Mouse (Mus musculus): ENCODE measurements around the gene Prkar2b. TPM values are rescaled to one million over a fixed set of nuclear protein-coding genes. Genes with fewer than 3 reads are reported as not detected.
A peak's percentile ranks its signal among the peaks of the same experiment; 100 is the strongest.

The Prkar2b gene
- polyA plus RNA-seq, 1 experiment: 945 TPM

DNA sequence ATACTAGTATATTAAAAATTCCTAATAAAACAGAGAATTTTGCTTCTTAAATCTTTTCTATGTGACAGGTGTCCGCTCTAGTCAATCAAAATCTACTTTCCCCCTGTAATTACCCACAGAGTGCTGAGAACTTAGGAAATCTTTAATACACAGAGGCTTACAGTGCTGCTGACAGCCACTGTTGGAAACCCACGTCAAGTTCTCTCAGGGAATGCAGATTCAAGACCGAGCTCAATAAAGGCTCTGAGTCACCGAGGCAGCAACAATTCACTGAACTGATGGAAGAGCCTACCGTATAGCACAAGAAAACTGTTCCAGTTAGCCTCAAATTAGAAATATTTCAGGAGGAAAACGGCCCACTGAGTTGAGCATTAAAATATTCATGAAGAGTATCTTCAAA lies 77.3 kb downstream of the Prkar2b start:
- Histone ChIP-seq H3K27ac (replicated peaks; ENCODE audit: low read depth, low read length) (no peak overlapping the region), H3K4me1 (ENCODE audit: control insufficient read depth, insufficient read depth, insufficient read length, low read length) (no peaks in the 10 kb centered on the region; the same call in 1 of the 2 replicates), H3K4me3 (ENCODE audit: insufficient read depth, low read depth, low read length) (no peak overlapping the region)

DNA sequence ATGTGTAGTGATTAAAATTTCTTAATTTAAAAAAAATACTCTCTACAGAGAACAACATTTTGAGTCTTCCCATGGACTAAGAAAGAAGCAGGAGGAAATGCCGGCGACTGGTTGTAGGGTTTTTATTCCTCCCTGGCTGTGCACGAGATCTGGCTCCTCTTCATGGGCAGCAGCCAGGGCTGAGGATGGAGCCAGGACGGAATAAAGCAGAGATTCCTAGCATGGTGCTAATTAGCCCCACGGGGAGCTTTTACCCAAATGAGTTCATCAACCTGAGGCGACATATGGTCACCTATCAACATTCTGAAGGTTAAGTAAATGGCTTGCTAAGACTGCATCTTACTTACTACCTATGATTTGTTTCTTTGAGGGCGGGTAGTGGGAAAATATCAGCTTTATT lies 77.9 kb downstream of the Prkar2b start:
- no peak overlapping the region for H3K27ac ChIP-seq (replicated peaks; ENCODE audit: low read depth, low read length)
- H3K4me3 ChIP-seq (ENCODE audit: insufficient read depth, low read depth, low read length): no peak overlapping the region
- H3K4me1 ChIP-seq (ENCODE audit: control insufficient read depth, insufficient read depth, insufficient read length, low read length): no peaks in the 10 kb centered on the region; the same call in 1 of the 2 replicates

DNA sequence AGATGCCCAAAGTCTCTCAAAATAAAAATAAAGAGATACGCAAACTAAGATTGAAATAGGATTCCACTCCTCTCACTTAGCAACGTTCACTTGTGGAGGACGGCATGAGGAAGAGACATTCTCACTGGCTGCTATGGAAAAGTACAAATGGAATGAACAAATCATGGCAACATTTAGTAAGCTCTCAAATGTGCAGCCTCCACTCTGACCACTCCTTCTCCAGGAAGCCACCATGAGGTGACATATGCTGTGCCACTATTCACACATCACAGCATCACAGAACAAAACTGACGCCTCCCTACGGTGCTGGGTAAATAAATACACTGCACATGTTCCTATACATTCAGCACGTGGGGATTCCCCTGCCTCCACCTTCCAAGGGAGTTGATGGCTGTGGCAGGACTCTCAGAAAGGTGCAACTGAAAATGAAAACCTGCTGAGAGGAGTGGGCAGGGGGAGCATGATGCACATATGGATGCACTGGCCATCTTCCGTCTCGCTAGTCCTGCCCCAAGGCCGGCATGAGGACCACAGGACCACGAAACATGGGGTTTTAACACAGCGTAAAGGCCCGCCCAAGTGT lies 83.4 kb downstream of the Prkar2b start:
- H3K4me1 ChIP-seq (ENCODE audit: control insufficient read depth, insufficient read depth, insufficient read length, low read length): no peaks in the 10 kb centered on the region
- no peak overlapping the region for H3K27ac ChIP-seq (replicated peaks; ENCODE audit: low read depth, low read length)
- H3K4me3 ChIP-seq (ENCODE audit: insufficient read depth, low read depth, low read length): no peak overlapping the region

DNA sequence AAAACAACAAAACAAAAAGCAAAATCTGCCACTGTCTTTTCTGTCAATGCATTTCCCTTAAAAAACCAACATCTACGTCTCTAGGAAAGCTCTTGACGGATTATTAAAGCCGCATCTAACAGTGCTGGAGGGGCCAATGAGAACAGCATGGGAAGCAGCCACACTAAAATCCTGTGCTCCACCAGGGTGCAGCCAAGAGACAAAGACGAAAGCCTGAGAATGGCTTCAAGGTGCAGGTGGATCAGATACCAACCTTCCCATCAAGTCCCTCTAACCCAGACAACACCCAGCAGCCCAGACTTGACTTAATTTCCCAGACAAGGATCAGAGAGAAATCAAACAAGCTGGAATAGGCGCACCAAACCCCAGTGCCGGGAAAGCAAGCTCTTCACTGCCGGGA lies 84.6 kb downstream of the Prkar2b start:
- H3K4me3 ChIP-seq (ENCODE audit: insufficient read depth, low read depth, low read length): no peak overlapping the region
- H3K4me1 ChIP-seq (ENCODE audit: control insufficient read depth, insufficient read depth, insufficient read length, low read length): no peaks in the 10 kb centered on the region
- no peak overlapping the region for H3K27ac ChIP-seq (replicated peaks; ENCODE audit: low read depth, low read length)

DNA sequence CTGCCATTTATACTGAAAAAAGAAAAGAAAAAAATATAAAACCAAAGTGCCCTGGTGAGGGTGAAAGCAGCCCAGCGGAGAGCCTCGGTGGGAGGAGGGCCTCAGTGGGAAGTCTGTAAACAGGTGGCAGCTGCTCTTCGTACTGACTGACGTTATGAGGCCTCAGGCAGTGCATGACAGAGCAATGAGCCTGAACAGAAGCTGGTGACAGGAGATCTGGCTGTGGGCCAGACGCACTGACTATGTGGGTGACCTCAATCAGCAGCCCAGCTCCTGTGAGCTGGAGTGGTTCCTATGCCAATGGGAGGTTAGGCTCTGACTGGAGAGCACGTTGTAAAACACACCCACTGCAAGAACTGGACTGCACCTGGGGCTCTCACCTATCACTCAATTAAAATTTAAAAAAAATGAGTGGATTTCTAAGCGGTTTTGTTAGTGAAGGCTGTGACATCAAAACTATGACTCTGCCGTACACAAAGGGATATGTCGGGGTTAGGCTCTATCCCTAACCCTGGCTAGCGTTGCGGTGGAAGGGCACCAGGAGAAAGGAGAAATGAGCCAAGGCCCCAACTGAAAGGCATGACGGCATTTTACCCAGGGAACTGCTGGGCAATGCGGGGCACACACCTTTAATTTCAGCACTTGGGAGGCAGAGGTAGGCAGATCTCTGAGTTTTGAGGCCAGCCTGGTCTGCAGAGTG lies 87.5 kb downstream of the Prkar2b start:
- no peaks in the 10 kb centered on the region for H3K4me1 ChIP-seq (ENCODE audit: control insufficient read depth, insufficient read depth, insufficient read length, low read length)
- no peak overlapping the region for H3K4me3 ChIP-seq (ENCODE audit: insufficient read depth, low read depth, low read length)
- peak overlapping the region; percentile 8; the same call in 1 of the 2 replicates for H3K27ac ChIP-seq (replicated peaks; ENCODE audit: low read depth, low read length)

DNA sequence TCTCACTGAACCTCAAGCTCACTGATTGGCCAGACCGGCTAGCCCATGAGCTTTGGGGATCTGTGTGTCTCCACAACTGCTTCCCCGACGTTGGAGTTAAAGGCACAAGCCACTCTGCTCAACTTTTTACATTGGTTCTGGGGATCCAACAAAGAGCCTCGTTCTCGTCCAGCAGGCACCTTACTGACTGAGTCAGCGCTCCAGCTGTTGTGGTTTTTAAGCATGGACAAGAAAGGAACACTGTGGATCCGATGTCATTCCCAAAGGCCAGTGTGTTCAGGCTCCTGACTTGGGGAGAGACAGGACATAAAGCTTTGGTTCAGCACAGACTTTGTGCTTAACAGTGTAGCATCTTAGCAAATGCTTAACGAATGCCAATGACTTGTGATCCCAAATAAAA lies 89.5 kb downstream of the Prkar2b start:
- no peak overlapping the region for H3K4me3 ChIP-seq (ENCODE audit: insufficient read depth, low read depth, low read length)
- no peak overlapping the region for H3K27ac ChIP-seq (replicated peaks; ENCODE audit: low read depth, low read length)
- no peaks in the 10 kb centered on the region for H3K4me1 ChIP-seq (ENCODE audit: control insufficient read depth, insufficient read depth, insufficient read length, low read length)

DNA sequence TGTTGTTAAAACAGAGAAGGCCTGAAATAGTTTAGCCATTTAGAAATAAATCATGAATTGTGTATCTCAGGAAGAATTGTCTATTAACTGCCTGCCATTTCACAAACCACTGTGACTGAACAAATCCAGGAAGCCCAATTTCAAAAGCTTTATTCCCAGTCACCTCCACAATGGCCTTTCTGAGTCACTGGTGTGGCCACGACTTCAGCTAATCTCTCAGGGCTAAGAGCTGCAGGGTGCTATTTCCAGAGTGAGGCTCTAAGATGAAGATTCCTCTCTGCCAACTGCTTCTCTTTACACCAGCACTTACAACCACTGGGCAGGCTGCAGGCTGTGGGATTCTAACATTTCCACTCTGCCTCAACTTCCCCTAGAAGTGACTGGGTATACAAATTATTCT lies 92.0 kb downstream of the Prkar2b start:
- H3K27ac ChIP-seq (replicated peaks; ENCODE audit: low read depth, low read length): no peak overlapping the region
- no peak overlapping the region for H3K4me3 ChIP-seq (ENCODE audit: insufficient read depth, low read depth, low read length)
- H3K4me1 ChIP-seq (ENCODE audit: control insufficient read depth, insufficient read depth, insufficient read length, low read length): no peaks in the 10 kb centered on the region

DNA sequence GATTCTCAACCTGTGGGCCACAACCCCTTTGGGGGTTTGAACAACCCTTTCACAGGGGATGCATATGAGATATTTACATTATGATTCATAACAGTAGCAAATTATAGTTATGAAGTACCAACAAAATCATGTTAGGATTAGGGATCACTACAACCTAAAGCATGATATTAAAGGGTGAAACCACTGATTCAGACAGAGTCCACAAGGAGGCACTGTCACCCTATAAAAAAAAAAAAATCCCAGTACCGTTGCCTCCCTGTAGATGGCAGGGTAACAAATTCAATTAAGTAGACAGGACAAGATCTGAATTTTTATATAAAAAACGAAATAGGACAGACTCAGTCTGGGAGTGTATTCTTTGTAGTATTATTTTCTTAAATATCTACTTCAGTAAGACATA lies 93.6 kb downstream of the Prkar2b start:
- Histone ChIP-seq H3K4me3 (ENCODE audit: insufficient read depth, low read depth, low read length) (no peak overlapping the region), H3K27ac (replicated peaks; ENCODE audit: low read depth, low read length) (no peak overlapping the region), H3K4me1 (ENCODE audit: control insufficient read depth, insufficient read depth, insufficient read length, low read length) (no peaks in the 10 kb centered on the region)

DNA sequence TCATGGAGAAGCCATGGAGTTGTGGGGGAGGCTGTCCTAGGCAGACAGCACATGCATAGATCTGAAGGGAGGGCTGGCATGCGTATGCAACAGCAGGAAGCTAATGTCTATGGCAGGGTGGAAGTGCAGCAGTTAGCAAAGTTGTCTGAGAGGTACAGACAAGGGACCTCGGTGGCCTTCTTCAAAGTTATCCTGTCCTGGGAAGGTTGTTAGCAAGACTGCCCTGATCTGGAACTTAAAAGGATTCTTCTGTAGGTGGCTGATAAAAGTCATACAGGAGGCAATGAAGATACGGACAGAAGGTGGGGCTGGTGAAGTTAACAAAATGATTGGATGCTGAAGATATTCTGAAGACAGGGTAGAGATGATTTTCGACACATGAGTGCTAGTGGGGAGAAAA lies 94.7 kb downstream of the Prkar2b start:
- no peak overlapping the region for H3K27ac ChIP-seq (replicated peaks; ENCODE audit: low read depth, low read length)
- H3K4me1 ChIP-seq (ENCODE audit: control insufficient read depth, insufficient read depth, insufficient read length, low read length): no peaks in the 10 kb centered on the region
- no peak overlapping the region for H3K4me3 ChIP-seq (ENCODE audit: insufficient read depth, low read depth, low read length)

DNA sequence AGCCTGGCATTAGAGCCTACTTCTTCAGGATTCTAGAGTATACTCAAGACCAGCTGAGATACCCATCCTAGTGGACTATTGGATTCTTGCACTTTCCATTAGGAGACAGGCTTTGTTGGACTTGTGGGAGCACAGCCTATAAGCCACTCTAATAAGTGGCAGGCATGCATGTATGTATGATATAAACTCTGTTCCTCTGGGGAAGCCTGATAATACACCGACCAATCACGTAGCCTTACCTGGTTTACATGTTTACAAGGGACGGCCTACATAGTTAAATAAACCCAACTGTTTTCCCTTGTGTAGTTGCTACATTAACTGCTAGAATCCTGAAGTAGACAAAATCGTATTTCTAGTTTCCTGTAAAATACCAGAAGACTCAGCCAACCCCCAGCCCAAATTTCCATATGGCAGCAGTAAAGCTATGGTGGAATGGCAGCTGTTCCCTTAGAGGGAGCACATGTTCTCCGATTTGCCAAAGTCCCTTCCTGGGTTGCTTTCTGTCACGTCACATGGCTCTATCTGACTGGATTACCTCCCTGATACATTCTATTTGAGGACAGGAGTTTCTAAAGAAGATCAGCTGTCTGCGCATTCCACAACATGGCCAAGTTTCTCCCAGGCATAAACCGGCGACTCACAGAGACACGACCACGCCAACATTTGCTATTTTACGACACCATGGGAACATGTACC lies 95.4 kb downstream of the Prkar2b start:
- no peak overlapping the region; the same call in 1 of the 2 replicates for H3K27ac ChIP-seq (replicated peaks; ENCODE audit: low read depth, low read length)
- no peaks in the 10 kb centered on the region for H3K4me1 ChIP-seq (ENCODE audit: control insufficient read depth, insufficient read depth, insufficient read length, low read length)
- H3K4me3 ChIP-seq (ENCODE audit: insufficient read depth, low read depth, low read length): no peak overlapping the region

DNA sequence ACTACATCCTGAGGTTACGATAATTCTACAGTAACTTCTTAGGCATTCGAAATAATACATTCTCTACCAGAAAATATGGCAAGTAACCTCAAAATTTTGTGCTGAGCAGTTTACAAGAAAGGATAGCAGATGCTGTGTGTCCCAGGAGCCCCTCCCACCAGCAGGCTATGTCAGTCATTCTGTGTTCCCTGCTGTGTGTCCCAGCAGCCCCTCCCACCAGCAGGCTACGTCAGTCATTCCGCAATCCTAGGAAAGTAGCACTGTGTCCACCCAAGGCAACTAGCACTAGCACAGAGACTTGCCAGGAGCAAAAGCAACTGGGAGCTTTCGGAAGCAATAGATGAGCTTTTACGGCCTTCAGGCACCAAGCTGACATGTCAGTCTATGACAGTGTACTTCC lies 97.0 kb downstream of the Prkar2b start:
- no peak overlapping the region for H3K27ac ChIP-seq (replicated peaks; ENCODE audit: low read depth, low read length)
- no peaks in the 10 kb centered on the region for H3K4me1 ChIP-seq (ENCODE audit: control insufficient read depth, insufficient read depth, insufficient read length, low read length)
- H3K4me3 ChIP-seq (ENCODE audit: insufficient read depth, low read depth, low read length): no peak overlapping the region

DNA sequence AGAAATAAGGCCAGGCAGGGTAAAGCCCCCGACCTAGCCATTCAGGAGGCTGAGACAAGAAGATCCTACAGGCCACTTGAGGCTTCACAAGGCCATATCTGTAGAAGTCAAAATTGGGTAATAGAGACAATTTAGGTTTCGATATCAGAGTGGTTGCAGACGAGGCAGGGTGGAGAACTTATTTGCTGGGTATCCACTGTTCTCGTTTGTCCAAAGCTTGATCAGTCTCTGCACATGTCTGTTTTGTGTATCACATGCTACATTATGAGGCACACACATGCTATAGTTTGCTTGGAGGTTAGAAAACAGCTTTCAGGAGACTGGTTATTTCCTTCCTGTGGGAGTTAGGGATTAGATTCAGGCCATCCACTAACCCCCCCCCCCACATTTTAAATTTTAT lies 105.3 kb downstream of the Prkar2b start:
- Histone ChIP-seq H3K4me3 (ENCODE audit: insufficient read depth, low read depth, low read length) (no peak overlapping the region), H3K4me1 (ENCODE audit: control insufficient read depth, insufficient read depth, insufficient read length, low read length) (no peaks in the 10 kb centered on the region), H3K27ac (replicated peaks; ENCODE audit: low read depth, low read length) (no peak overlapping the region)

DNA sequence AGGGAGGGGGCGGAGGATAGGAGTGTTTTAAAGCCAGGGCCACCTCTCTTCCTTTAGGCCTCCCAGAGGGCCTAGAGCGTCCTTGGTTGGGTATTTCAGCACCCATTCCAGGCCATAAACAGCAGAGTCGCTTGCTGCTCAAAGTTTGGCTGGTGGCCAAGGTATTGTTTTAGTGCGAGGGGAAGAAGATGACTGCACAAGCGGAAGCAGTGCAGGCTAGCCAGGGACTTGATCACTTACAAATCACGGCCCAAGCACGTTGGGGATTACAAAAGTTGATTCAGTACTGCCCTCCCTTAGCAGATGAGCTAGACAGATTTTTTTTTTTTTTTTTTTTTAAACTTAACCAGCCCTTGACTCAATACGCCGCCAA lies 110.5 kb downstream of the Prkar2b start:
- Histone ChIP-seq H3K4me3 (ENCODE audit: insufficient read depth, low read depth, low read length) (peak overlapping the region; percentile 40), H3K4me1 (ENCODE audit: control insufficient read depth, insufficient read depth, insufficient read length, low read length) (no peaks in the 10 kb centered on the region), H3K27ac (replicated peaks; ENCODE audit: low read depth, low read length) (peak overlapping the region; percentile 37; the same call in 1 of the 2 replicates)

DNA sequence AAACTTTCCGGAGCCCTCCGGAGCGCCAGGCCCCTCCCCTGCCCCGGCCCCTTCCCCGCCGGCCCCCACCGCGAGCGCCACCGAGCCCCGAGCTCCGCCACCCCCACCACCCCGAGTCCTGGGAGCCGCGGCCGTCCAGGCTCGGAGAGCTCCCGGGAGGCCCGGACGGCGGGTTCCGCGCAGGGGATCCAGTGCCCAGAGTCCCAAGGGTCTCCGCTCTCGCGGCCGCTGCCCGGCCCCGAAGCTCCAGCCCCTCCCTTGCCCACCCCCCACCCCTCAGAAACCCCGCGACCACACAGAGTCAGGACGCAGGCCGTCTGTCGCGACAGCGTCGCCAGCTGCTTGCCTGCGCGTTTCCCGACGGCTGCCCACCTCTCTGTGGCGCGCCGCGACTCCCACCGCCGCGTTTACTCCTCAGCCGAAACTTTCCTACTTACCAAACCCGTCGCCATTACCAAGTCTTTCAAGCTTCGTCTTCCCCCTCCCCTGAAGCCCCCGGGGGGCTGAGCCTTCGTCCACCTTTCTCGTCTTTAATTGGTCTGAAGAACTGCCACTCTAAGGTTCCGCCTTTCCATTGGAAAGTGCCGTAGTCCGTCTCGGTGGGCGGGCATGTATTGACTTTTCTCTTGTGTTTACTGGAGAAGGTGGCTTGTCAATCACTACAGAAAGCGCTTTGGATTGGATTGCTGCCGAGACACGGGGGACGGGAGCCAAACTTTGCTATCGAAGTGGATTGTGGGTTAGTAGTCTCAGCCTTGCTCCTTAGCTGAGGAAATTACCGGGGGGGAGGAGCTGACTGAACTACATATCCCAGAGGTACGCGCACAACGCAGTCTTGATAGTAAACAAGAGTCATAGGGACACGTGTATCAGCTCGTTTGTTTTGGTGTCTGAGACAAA lies 111.1 kb downstream of the Prkar2b start, which contains the start of gene Hbp1:
Gene Hbp1, minus strand, starts transcription at position 777 of the 900 bp plus-strand sequence.
- Histone ChIP-seq H3K4me3 (ENCODE audit: insufficient read depth, low read depth, low read length) (peak within 1 kb of the TSS; percentile 76), H3K27ac (replicated peaks; ENCODE audit: low read depth, low read length) (peak within 1 kb of the TSS; percentile 88), H3K4me1 (ENCODE audit: control insufficient read depth, insufficient read depth, insufficient read length, low read length) (no peaks in the 10 kb centered on the region)

DNA sequence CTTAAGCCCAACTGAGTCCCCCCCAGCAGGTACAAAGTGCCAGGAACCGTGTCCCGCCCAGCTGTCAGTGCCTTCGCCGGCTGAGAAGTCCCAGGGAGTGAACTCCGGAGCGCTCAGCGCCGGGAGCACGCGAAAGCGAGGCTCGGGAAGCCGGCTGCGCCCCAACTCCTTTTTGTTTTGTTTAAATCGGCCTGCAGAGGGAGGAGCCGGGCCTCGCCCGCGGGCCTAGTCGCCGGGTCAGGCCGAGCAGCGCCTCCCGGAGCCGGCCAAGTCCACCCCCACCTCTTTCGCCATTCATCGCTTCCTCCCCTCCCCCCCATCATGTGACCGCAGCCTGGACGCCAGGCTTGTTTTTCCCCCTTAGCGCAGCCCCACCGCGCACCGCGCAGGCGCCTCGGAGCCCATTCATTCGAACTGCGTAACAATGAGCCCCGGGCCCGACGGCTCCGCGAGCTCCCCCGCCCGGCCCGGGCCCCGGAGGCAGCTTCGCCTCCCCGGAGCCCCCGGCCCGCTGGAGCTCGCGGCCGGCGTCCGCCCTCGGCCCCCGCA lies 111.8 kb downstream of the Prkar2b start:
- H3K4me3 ChIP-seq (ENCODE audit: insufficient read depth, low read depth, low read length): peak overlapping the region; percentile 76
- peak overlapping the region; percentile 85 for H3K27ac ChIP-seq (replicated peaks; ENCODE audit: low read depth, low read length)
- no peaks in the 10 kb centered on the region for H3K4me1 ChIP-seq (ENCODE audit: control insufficient read depth, insufficient read depth, insufficient read length, low read length)

All from brown adipose tissue, adult 24 weeks (tissue).